Mouse (Mus musculus) Patski (cell line): Measurements from ENCODE around the gene Spry2. TPM values are rescaled to one million over a fixed set of nuclear protein-coding genes. Genes with fewer than 3 reads are reported as not detected.

Experiments
- ATAC-seq: fragments of 100-300 bp; one replicate; pipeline ENCODE4 v1.8.0; 2021
- CTCF ChIA-PET: fragments of 350-600 bp; sonication (Branson Sonifier 250); formaldehyde crosslinking; loops from one replicate; lab custom pipeline; 2022; ENCODE audit warnings: inconsistent platforms; lab: Charles Lee
- POLR2A ChIA-PET: fragments of 350-600 bp; sonication (Branson Sonifier 250); formaldehyde crosslinking; loops from one replicate; lab custom pipeline; 2022; ENCODE audit warnings: antibody characterized with exemption, inconsistent platforms; lab: Charles Lee
- DNase-seq: peaks from one replicate; pipeline ENCODE4 v3.0.0-alpha.2; 2011; ENCODE audit warnings: low read depth, low spot score
- H3K27me3 ChIP-seq: fragments of 371-371 bp; one replicate; pipeline ENCODE4 v1.5.1; 2021
- CTCF ChIP-seq: fragments of 100-300 bp; IDR thresholded peaks from one replicate; pipeline ENCODE4 v1.5.1; 2021
- in situ Hi-C: fragments of 300-500 bp; cut with MboI; formaldehyde crosslinking; loops from 3 replicates; pipeline ENCODE4 v1.11.1; 2018; ENCODE audit warnings: low pct_unique_long_range_greater_than_20kb, mixed read lengths
- polyA plus RNA-seq: library from polyadenylated mRNA; unstranded; gene quantifications from one replicate; pipeline ENCODE4 v1.2.3, GENCODE M21; 2021

Gene Spry2
- polyA plus RNA-seq, 1 experiment from 2014 or later = 42.2 TPM

GRCm38 (mm10) chr14:105862199-105862598 lies 34.4 kb downstream of the Spry2 start:
- DNase-seq = no peak
- H3K27me3 ChIP-seq = no peaks in the 10 kb centered on the region
- CTCF ChIA-PET = no interaction called here
- POLR2A ChIA-PET = no interaction called here
- no peak for TF ChIP-seq CTCF
- ATAC-seq = no peak
- in situ Hi-C loops = no loop called here

- no peaks in the 10 kb centered on the region for H3K27me3 ChIP-seq
- no peak for TF ChIP-seq CTCF
- no peak for DNase-seq
- CTCF ChIA-PET = no interaction called here
- in situ Hi-C loops = no loop called here
- no peak for ATAC-seq
- POLR2A ChIA-PET = no interaction called here
Measured at GRCm38 (mm10) chr14:105860920-105861319, 35.7 kb downstream of the Spry2 start.

DNA sequence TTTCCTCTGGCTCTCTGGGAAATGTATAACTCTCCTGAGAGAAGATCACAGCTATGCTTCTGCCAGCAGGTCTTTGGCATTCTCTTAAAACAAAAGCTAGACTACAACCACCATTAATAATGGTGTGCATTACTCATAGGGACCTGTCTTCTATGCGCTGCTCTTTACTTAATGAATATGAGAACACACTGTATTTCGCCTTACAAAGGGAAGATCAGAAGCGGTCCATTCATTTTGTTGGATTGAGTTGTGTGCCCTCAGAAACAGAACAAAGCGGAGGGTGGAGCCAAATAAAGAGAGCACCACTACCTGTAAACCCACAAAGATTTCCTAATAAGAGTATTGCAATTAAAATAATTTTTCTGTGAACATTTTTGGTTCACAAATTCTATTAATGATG lies 36.3 kb downstream of the Spry2 start:
- in situ Hi-C loops = no loop called here
- CTCF ChIA-PET = interaction anchor here (1.1 kb wide), 1 partner anchor 13 kb away, joined by 3 read pairs; no protein-coding TSS in a partner anchor
- no peaks in the 10 kb centered on the region for H3K27me3 ChIP-seq
- POLR2A ChIA-PET = no interaction called here
- TF ChIP-seq CTCF = no peak
- ATAC-seq (no peak), DNase-seq (no peak)

DNA sequence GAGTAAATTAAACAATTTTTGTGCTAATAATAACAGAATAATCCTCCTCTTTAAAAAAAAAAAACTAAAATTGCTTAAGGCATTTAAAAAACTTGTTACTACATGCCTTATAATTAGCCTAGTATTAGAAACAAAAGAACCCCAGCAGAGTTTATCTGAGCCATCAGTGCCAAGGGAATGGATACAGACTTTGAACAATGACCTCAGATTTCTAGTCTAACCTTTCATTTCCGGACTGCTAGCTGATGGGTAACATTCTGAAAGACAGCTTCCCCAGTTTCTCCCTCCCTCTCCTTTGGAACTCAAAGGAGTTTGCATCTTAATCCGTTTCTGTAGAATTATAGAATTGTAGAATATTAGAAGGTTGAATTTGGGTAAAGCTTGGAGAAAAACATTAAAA lies 36.7 kb downstream of the Spry2 start:
- no peak for TF ChIP-seq CTCF
- DNase-seq (no peak), ATAC-seq (no peak)
- H3K27me3 ChIP-seq = no peaks in the 10 kb centered on the region
- in situ Hi-C loops = no loop called here
- POLR2A ChIA-PET = no interaction called here
- CTCF ChIA-PET = interaction anchor here (1.1 kb wide), 2 partner anchors 13 to 19 kb away, joined by 3 read pairs; no protein-coding TSS in a partner anchor

DNA sequence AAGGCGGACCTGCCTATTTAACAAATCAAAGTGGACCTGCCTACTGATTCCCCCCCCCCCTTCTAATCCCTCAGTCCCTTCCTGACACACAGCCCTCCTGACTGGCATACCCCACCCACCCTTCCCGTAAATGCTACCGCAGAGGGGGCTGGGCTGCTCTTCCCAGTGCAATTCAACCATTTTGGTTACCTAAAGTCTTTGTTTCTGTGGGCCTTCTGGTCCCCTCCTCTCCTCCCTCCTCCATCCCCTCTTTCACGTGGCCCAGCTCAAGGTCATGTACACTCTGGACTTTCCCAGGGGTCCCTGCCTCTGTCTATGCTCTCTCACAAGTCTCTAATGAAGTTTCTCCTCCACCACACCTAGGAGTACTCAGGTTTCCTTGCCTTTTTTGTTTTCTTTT lies 37.3 kb downstream of the Spry2 start:
- DNase-seq (no peak), ATAC-seq (no peak)
- no peak for TF ChIP-seq CTCF
- ChIA-PET CTCF (interaction anchor here (1.1 kb wide), 2 partner anchors 14 to 19 kb away, joined by 3 read pairs; no protein-coding TSS in a partner anchor), POLR2A (interaction anchor here (0.7 kb wide), 1 partner anchor 147 kb away, joined by 3 read pairs; no protein-coding TSS in a partner anchor)
- no peaks in the 10 kb centered on the region for H3K27me3 ChIP-seq
- in situ Hi-C loops = no loop called here

DNA sequence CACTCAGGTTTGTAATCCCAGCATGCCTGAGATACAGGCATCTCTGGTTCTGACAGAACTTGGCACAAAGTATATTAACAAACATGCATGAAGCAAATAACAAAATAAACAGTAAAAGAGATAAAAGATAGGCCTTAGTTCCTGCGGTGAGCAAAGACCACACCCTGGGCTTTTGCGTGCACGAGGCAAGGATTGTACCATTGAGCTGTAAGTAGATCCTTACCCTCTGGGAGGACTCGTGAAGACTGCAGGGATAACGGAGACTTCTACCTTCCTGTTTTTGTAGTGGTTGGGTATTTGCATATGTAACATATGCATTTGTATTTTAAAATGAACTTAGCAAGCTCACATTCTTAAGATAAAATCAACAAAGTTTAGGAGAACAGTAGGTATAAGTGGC lies 37.7 kb downstream of the Spry2 start:
- POLR2A ChIA-PET = interaction anchor here (0.7 kb wide), 1 partner anchor 147 kb away, joined by 3 read pairs; no protein-coding TSS in a partner anchor
- CTCF ChIA-PET = interaction anchor here (1.1 kb wide), 1 partner anchor 18 kb away, joined by 3 read pairs; no protein-coding TSS in a partner anchor
- H3K27me3 ChIP-seq = no peaks in the 10 kb centered on the region
- no peak for DNase-seq
- no peak for TF ChIP-seq CTCF
- in situ Hi-C loops = no loop called here
- no peak for ATAC-seq

- H3K27me3 ChIP-seq = no peaks in the 10 kb centered on the region
- ATAC-seq (no peak), DNase-seq (no peak)
- POLR2A ChIA-PET = interaction anchor here (0.8 kb wide), 1 partner anchor 44 kb away, joined by 4 read pairs; no protein-coding TSS in a partner anchor
- CTCF ChIA-PET = no interaction called here
- TF ChIP-seq CTCF = no peak
- in situ Hi-C loops = no loop called here
Measured at GRCm38 (mm10) chr14:105851359-105852067, 45.1 kb downstream of the Spry2 start.

Other genes starting within 250 kb of the Spry2 start
- gene Trim52, start 209.4 kb upstream of the Spry2 start, polyA plus RNA-seq = not detected